Mouse (Mus musculus) activated CD4-positive, CD25-positive, alpha-beta regulatory T cell, adult 4 months (primary cell): Measurements from ENCODE around the gene Mrpl19. TPM values are rescaled to one million over a fixed set of nuclear protein-coding genes. Genes with fewer than 3 reads are reported as not detected.

ENCODE experiments used
- ATAC-seq: one replicate; pipeline ENCODE4 v1.8.0; 2017
- polyA plus RNA-seq, 2 experiments: library from polyadenylated mRNA; unstranded; fragments of 100-300 nt; shearing (Covaris generic); gene quantifications; one replicate each; pipeline ENCODE4 v1.2.1; 2017

Gene Mrpl19
- polyA plus RNA-seq, 2 experiments from 2014 or later, result 60.7 to 81.2 TPM

GRCm38 (mm10) chr6:81929402-81929801 lies 36.4 kb downstream of the Mrpl19 start:
- no peak for ATAC-seq

GRCm38 (mm10) chr6:81924304-81924703 lies 41.5 kb downstream of the Mrpl19 start:
- no peak for ATAC-seq

GRCm38 (mm10) chr6:81923523-81924142 lies 42.1 kb downstream of the Mrpl19 start, which contains the start of gene Gcfc2:
TSS of gene Gcfc2 (plus strand) at chr6:81923669.
- peak; percentile 93 for ATAC-seq

- ATAC-seq, result no peak
Measured at GRCm38 (mm10) chr6:81912177-81912576, 53.6 kb downstream of the Mrpl19 start.

- ATAC-seq, result no peak
Measured at GRCm38 (mm10) chr6:81911713-81912112, 54.0 kb downstream of the Mrpl19 start.

- ATAC-seq, result no peak
Measured at GRCm38 (mm10) chr6:81911244-81911643, 54.5 kb downstream of the Mrpl19 start.

GRCm38 (mm10) chr6:81910302-81910855 lies 55.4 kb downstream of the Mrpl19 start:
- ATAC-seq, result no peak

Other genes with a start within 250 kb of the Mrpl19 start
- 10 to 100 TPM in 1 of 2 experiments, 1 to 10 TPM in 1; 4.5 to 11.6 TPM for gene Gcfc2, start 42.3 kb downstream of the Mrpl19 start, polyA plus RNA-seq
- gene Eva1a, start 75.1 kb upstream of the Mrpl19 start, polyA plus RNA-seq, result not detected